Mouse (Mus musculus) activated CD4-positive, CD25-positive, alpha-beta regulatory T cell, adult 4 months (primary cell): Measurements from ENCODE around the gene Gm17655. TPM values are rescaled to one million over a fixed set of nuclear protein-coding genes. Genes with fewer than 3 reads are reported as not detected.
"Not testable (repeated sequence)": the region's sequence is repeated elsewhere in the genome, so short reads cannot be mapped to it uniquely, and the experiment has no call there.

ENCODE experiments used
- ATAC-seq: one replicate; pipeline ENCODE4 v1.8.0; 2017
- polyA plus RNA-seq, 2 experiments: library from polyadenylated mRNA; unstranded; fragments of 100-300 nt; shearing (Covaris generic); gene quantifications; one replicate each; pipeline ENCODE4 v1.2.1; 2017

The Gm17655 gene
- polyA plus RNA-seq, result 10 to 100 TPM in 1 of 2 experiments, 1 to 10 TPM in 1; 8.8 to 11.2 TPM

DNA sequence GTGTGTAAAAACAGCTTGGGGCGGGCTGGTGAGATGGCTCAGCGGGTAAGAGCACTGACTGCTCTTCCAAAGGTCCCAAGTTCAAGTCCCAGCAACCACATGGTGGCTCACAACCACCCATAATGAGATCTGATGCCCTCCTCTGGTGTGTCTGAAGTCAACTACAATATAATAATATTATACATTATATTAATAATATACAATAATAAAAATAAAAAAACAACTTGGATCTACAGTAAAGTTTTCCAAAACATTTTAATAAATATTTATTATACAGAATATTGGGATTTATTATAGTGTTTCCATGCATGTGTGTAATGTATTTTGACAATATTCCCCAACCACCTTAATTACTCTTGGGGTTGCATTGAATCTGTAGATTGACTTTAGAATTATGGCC is at the start of gene Gm17655:
Gm17655 (minus strand) TSS at position 101 of the 400 bp plus-strand sequence.
- not testable (repeated sequence) for ATAC-seq

DNA sequence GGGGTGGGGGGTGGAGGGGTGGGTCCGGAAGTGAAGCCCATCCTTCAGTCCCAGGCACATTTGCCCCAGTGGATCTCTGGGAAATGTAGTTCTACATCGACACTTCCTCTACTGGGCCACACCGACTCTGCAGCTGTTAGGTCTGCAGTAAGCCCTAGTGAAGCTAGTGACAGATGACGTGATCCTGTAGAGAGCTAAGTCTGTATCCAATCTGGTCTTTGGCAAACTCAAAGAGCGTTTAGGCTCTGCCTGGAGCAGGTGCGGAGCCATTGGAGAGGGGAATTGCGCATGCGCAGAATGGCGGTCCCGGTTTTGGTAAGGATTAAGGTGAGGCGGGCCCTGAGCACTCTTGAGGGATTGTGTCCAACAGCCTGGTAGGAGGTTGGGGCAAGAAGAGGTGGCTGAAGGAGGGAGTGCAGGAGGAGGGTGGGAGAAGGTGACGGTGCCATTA is 37.7 kb upstream of the Gm17655 start, which contains the start of gene Zfp605:
Zfp605 (plus strand) TSS at position 102 of the 451 bp plus-strand sequence.
- peak; percentile 32 for ATAC-seq

DNA sequence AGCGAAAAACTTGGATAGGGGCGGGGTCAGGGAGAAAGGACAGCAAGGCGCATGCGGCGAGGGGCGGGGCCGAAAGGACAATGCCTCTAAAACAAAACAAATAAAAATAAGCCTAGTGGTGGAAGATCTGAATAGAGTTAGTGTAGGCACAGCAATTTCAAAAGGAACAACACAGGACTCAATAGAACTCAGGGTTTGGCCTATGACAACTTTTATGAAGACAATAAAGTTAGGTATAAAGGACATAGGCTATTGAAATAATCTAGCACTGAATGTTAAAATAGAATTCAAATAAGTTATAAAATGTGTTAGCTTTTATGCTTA is 36.0 kb upstream of the Gm17655 start:
- ATAC-seq, result no peak

DNA sequence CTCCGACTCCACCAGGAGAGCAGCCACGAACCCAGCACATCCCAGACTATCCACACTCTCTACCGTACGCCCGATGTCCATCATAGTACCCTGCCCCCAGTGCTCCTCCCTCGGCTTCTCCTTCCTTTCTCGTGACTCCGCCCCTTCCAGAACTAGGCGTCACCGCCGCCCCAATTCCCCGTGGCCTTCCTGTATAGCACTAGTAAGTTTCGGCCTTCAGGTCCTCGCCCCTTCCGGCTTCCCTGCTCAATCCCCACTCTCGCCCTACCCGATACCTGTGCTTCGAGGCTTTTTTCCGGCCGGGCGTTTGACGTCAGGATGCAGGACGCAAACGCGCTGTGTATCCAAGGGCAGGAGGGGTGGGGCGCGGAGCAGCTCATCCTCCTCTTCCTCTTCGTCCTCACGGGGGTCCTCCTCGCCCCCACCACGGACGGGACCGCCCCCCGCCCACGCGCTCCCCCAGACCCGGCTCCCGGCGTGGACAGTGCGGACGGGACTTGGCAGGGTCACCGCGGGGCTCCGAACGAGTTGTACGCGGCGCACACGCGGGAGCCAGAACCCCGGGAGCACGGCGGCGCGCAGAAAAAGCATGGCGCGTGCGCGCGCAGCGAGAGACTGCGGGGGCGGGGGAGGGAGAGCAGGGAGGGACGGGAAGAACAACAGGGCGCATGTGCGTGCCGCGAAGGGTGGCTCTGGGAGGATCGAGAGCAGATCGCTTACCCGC is 35.4 kb upstream of the Gm17655 start, which contains the start of gene Gtpbp6:
Gtpbp6 (minus strand) TSS at position 617 of the 724 bp plus-strand sequence.
- ATAC-seq, result peak; percentile 82

DNA sequence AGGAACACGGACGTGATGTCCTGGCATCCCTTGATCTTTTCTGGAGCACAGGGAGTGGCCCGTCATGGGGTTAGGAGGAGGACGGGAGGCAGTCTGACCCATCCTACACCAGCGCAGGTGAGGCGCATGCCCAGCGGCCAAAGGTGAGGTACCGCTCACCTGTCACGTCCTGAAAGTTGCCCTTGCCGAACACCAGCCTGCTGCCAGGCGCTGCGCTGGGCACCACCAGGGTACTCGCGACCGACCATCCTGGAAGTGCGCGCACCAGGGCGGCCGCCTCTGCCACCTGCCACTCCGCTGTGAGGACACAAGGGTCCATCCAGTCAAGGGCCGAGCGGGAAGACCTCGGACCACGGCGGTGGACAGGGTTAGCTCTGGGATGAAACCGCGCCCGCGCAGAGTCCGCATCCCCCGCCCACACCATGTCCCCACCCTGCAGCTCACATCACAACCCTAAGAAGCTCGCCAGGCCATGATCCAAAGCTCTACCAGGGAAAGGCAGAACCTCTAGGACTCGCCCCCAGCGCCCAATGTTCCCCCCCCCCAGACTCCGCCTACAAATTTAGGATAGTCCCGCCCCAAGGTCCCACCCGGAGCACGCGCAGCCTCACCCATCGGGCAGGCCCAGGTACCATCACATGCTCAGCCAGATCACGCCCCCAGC is 34.7 kb upstream of the Gm17655 start:
- ATAC-seq, result no peak

DNA sequence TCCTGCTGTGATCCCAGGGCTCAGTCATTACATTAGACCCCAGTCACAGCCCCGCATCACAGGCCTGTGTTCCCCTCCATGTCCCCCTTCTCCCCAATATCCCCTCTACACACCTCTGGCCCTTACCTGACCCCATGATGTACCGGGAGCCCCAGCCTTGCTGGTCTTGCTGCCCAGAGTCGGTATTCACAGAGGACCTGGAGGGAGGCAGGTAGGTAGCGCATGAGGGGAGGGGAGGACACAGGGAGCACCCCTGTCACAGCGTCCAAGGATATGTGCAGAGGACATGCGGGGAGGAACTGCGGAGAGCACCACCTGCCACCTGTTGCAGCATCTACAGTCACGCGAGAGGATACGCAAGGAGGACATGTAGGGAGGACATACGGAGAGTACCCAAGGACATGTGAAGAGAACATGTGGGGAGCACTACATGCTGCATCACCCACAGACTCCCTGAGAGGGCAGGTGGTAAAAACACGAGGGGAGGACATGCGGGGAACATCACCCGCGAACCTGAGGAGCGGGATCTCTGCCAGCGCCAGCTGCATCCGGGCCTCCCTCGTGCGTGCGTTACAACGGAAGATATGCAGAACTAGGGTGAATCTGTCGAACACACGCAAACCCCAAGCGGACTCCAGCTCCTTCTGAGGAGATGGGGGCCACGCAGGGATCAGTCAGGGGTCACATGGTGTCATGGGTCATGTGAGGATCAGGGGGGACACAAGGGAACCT is 34.0 kb upstream of the Gm17655 start:
- no peak for ATAC-seq

DNA sequence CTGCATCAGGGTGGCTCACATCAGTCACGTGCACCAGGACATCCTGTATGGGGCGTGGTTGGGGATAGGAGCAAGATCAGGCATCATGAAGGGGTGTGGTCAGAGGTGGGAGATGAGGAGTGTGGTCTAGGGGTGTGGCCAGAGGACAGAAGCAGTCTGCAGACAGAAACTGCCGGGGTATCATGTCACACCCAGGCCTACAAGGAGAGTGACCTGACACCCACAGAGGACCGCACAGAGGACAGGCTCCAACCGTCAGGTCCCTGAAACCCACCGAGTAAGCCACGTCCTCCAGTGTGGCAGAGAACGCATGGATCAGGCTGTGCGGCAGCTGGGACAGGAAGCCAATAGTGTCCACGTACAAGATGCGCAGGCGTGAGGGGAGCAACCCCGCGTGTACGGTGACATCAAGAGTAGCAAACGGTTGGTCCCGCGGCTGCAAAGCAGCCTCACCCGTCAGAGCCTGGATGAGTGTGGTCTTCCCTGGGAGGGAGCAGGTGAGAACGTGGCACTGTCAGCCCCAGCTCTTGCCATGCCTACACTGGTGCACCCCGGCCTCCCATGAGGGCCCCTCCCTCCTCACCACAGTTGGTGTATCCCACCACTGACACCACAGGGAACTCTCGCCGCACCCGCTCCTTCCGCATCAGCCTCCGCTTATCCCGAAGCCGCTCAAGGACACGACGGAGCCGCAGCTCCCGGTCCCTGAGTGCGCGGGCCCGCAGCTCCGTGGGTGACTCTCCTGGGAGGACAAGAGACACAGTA is 32.5 kb upstream of the Gm17655 start:
- no peak for ATAC-seq

DNA sequence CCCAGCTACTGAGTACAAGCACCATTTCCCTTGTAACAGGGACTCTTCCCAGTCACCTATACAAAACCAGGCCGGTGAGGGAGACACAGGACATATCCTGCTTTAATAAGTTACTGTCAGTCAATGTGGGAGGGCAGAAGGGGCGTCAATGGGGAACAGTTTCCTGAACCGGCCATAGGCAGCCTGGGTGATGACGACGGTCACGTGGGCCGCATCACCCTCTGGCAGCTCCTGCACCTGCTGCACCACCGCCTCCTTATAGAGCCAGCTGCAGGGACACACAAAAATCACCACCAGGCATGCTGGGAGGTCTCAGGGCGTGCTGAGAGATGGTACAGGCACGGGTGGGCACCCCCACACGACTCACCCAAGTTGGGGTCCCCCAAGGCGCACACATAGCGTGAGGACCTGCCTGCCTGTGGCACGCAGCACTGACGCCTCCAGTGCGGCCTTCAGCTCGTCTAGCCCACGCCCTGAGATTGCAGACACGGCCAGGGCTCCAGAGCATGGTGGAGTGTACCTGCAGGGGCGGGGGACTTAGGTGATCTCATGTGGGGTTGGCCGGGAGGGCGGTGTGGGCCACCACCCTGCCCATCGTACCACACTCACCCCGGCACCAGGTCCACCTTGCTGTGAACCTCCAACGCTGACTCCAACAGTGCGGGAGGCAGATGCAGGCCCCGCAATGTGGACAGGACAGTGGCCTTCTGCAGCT is 31.7 kb upstream of the Gm17655 start:
- ATAC-seq, result no peak

DNA sequence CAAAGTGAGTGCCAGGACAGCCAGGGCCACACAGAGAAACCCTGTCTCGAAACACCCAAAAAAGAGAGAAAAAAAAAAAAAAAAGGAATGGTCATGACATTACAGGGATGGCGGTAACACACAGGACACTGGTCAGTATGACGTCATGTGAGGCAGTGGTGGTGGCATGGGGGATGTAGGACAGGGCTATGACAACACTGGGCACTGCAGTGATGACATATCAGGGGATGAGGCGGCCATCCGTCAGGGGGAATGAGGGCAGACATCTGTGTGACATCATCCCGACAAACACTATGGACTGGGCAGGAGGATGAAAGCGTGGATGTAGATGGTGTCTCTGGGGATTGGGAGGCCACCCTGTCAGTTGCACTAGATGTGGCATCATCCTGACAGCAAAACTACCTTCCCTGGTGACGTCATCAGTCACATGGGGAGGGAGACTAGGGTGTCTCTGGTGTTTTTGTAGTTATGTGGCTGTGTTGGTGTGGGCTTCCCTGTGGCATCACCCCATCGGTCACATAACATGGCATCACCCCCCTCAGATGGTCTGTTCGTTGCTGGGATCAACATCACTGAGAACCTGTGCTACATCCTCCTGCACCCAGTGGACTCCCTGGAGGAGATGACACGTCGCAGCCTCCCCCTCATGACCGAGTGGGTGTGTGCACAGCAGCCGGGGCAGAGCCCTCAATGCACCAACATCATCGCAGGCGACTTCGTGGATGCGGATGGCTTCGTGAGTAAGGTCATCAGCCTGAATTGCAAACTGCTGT is 30.7 kb upstream of the Gm17655 start:
- no peak for ATAC-seq

DNA sequence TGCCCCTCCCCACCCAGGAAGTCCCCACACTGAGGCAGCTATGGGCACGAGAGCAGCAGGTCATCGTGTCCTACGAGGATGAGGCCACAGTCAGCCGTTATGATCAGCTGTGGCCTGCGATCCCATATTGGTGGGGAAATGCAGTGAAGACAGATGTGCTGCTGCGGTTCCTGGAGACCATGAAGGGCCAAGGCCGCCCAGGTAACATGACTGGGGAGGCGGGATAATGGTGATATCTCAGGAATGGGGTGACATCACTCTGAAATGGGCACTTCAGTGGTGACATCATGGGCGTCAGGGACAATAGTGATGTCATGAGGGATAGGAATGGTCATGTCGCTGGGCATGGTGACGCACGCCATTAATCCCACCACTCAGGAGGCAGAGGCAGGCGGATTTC is 30.1 kb upstream of the Gm17655 start:
- no peak for ATAC-seq

DNA sequence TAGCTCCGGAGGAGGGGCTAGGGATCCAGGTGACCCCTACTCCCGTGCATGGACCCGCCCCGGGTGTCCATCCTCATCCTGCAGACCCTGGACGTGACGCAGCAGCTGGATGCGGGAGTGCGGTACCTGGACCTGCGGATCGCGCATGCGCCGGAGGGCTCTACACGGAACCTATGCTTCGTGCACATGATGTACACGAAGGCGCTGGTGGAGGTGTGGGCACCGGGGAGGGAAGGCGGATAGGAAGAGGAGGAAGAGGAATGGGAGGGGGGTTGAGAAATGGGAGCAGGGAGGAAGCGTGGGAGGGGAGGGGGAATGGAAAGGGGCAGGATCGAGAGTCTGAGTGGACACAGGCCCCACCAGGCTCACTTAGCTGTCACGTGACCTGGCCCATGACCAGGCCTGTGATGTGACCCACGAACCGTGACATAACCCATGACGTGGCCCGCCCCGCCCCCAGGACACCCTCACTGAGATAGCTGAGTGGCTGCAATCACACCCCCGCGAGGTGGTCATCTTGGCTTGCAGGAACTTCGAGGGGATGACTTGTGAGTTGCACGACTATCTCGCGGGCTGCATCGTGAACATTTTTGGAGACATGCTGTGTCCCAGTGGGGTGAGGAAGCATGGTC is 29.5 kb upstream of the Gm17655 start:
- peak; percentile 29 for ATAC-seq

DNA sequence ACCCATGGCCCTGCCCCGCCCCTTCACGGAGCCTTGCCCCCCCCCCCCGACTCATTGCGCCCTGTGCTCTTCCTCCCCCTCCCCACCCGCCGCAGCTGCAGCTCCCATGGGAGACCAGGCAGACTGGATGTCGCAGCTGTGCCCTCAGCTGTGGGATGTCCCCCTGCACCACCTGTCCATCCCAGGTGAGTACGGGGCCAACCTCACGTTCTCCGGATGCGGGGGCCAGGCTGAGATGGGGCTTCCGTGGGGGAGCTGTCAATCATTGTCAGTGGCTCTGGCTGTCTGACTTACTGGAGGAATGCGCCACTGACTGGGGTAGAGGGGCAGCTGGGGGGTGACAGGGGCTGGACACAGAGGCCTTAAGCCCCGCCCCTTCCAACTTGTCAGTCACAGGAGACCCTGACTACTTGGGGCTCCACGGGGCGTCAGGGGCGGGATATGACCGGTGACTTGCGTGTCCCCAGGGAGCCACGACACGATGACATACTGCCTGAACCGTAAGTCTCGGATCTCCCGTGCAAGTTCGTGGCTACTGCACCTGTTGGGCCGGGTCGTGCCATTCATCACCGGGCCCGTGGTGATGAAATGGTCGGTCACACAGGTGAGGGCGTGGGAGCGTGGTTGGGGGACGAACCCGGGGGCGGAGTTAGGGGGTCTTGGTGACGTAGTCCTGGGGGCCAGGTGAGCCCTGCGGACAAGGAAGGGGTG is 28.8 kb upstream of the Gm17655 start:
- peak; percentile 80 for ATAC-seq

DNA sequence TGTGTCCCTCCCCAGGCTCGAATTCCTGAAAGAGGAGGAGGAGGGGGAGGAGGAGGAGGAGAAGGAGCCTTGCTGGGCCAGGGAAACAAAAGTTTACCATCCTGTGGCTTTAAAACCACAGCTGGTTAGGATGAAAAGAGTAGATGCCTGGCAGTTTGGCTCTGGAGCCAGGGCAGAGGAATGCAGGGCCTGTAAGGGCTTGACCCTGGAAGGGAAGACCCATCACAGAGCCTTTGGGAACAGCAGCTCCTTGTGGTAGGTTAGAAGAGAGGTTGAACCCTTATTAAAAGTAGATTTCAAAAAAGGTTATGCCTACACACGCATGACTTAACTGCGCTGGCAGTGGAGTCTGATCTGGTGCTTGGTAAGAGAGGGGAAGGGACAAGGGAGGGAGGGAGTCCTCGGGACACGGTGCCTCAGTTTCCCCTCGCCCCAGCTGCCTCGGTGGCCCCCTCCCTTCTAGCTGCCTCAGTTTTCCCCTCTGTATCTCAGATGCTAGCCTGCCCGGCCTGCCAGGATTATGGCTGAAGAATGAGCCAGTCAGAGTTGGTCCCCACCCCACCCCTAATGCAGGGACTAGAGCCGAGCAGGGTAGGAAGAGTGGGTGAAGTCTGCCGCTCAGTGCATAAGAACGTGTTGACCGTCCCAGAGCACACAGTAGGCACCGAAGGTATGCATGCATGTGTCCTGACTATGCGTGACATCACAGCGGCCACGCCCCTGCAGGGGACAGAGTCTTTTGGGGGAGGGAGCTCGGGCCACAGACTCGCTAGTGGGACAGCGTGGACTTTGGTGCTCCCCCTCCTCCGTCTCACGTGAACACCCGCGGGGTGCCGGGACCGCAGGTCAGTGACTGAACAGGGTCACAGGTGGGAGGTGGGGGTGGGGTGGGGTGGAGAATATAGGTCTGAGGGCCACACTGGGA is 27.6 kb upstream of the Gm17655 start, which contains the start of gene Plcxd1:
Plcxd1 (plus strand) TSS at position 314 of the 925 bp plus-strand sequence.
- no peak for ATAC-seq

DNA sequence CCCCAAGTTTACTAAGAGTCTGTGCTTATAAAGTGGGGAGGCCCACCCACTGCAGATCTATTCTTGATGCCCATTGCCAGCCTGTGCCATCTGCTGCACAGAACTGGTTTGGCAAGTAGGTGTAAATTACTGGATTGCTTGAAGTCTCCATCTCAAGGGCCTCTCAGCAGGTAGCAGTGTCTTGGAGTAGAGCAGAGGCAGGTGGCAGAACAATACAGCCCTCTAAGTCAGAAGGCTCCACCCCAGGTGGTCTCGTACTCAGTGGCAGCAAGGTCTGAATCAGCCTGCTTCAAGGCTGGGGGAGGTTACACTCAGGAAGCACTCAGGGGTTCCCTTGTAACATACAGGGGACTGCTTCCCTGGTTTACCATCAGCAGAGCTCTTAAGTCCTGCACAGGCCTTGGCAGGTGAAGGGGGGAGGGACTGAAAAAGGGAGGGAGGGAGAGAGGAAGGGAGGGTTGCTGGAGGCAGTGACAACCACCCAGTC is 26.7 kb upstream of the Gm17655 start:
- ATAC-seq, result no peak

DNA sequence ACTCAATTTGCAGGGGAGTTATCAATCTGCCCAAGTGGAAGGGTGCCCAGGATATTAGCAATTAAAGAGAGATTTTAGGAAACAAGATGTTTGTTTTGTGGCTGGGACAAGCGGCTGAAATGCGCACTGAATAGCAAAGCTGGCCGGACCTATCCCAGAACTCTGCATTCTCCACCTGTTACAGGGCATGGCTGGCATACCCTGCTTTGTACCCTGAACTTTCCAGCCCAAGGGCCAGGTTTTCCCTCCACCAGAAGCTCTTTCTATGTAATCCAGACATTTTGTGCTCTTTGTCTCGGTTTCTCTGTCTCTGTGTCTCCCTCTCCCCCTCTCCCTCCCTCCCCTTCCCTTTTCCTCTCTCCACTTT is 22.5 kb upstream of the Gm17655 start:
- ATAC-seq, result peak; percentile 4

DNA sequence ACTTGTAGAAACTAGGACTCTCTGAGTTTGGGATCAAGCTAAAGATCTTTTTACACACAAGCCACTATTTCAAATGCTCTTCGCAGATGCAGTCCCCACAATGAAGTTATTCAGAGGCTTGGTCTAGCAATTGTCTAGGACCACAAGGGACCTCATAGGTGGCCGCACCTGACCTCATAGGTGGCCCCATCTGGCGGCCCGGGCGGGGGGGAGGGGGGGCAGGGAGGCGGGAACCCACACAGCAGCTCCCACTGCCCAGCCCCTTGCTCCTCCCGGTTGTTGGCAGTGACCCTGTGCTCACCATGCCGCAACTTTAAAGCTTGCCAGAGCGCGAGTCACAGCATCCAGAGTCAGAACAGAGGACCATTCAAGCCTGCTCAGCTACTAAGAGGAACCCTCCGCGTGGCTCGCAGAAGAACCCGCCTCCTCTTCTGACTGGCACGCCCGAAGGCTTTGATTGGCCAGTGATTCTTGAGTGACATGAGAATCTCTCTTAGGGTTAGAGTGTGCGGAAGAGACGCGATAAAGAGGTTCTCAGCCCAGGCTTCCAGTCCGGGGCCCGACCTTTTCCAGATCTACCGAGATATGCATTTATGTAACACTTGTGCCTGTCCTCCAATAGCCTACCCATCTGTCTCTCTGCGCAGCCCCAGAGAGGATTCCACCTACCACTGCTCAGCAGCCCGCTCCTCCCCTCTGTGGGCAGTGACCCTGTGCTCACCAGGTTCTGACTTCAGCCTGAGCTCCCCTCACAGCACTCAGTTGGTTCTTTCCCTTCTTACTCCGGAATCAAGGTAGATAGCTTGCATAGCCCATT is 21.9 kb upstream of the Gm17655 start, which contains the start of gene Gm35315:
Gm35315 (minus strand) TSS at position 391 of the 817 bp plus-strand sequence.
- peak; percentile 98 for ATAC-seq

DNA sequence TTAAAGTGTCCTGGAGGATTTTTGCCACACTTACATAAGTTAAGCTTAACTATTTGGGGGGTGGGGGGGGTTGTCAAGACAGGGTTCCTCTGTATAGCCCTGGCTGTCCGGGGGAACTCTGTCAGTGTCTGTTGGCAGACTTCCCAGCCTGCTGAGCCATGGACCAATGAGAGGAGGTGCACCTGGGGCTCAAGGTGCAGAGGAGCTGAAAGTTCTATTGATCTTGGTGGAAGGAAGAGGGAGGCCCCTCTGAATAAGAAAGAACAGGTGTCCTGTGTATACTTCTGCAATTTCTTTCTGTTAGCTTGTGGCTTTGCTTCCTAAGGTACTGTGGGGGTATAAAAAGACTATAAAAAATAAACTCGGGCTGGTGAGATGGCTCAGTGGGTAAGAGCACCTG is 19.2 kb upstream of the Gm17655 start:
- no peak for ATAC-seq
